Mouse (Mus musculus) liver, embryonic 14.5 days (tissue): ENCODE measurements around the gene Btf3.

Experiments
- CTCF ChIP-seq: IDR thresholded peaks from 2 replicates; pipeline ENCODE4 v1.5.1; 2016; ENCODE audit warnings: antibody characterized with exemption, low read depth, control low read depth
- EP300 ChIP-seq: IDR thresholded peaks from 2 replicates; pipeline ENCODE4 v1.6.1; 2016; ENCODE audit warnings: antibody characterized with exemption, low read depth

DNA sequence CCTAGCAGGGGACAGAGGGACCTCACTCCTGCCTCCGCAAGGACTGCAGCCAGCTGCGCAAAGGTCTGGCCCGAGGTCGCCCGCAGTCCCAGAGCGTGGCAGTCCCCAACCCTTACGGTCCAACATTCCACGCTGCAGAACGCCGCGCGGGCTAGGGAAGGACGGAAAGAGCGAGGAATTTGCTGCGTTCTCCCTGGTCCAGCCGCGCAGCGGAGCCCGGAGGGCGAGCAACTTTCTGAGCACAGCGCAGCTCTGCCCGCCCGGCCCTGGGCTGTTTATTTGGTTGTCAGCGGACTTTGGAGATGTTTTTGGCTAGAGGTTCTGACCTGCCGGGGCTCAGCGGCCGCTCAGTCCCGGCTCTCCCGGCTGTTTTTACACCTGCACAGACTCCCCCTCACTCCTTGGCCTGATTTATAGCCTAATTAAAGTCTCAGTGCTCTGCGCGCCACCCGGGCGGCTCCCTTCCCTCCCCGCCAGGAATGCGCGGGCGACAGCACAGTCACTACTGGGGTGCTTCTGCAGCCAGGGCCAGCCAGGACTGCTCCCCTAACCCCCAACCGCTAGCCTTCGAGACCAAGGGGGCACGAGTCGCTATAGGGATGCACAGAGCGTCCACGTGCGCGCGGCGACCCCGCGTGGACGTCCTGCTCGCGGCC is 49.1 kb upstream of the Btf3 start:
- TF ChIP-seq CTCF (no peak), EP300 (no peak)
